Mouse (Mus musculus): ENCODE results near the gene Shc3.

DNA sequence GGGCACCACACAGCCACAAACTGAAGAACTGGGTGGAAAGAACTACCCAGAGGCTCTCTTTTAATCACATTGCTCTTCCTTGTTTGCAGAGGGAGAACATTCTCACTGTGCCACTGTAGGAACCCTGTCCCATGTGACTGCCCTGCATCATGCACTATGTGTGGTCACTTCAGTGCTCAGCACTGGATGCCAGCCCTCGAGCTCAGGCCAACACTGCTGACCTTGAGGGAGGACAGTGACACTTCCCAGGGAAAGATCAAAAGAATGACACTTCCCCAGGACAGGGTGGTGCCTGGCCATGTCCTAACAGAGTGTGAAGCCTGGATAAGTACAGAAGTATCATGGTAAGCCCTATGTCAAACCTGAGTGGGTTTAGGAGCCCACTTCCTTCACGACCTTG is 13.0 kb upstream of the Shc3 start:
- no peak for TF ChIP-seq POLR2A (IDR thresholded peaks at IDR 0.05; ENCODE audit: insufficient read depth, low read length)
- no peak for TF ChIP-seq CTCF (IDR thresholded peaks at IDR 0.05; ENCODE audit: low read depth, low read length)

All from ES-Bruce4 (cell line).